Mouse (Mus musculus): ENCODE data around the gene Fxyd3. TPM values are rescaled to one million over a fixed set of nuclear protein-coding genes. Genes with fewer than 3 reads are reported as not detected.

The Fxyd3 gene
- not detected for polyA plus RNA-seq (2021)

DNA sequence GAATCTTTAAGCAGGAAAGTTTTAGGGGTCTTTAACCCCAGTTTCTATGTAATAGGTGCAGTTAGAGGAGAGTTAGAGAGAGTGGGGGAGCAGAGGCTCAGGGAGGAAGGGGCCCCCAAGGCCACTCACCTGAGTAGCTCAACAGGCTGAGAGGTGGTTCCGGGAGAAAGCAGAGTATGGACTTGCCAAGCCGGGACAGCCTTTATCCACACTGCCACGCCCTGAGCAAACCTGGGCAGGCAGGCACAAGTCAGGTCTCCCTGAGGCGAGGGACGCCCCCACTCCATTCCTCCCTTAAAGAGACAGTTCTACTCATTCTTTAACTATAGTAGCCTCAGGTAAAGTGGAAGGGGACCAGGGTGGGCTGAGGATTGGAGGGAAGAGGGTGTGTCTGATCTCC is at the start of gene Fxyd3:
Fxyd3 (minus strand) TSS at position 213 of the 400 bp plus-strand sequence.
- H3K27me3 ChIP-seq: no peaks in the 10 kb centered on the region
- no peak for TF ChIP-seq CTCF (IDR thresholded peaks at IDR 0.05)
- no peak for DNase-seq (ENCODE audit: low read depth, low spot score)
- ChIA-PET POLR2A (no interaction called here), CTCF (no interaction called here)
- no peak for ATAC-seq
- in situ Hi-C loops (cut with MboI; ENCODE audit: low pct_unique_long_range_greater_than_20kb): no loop called here

GRCm38 (mm10) chr7:31125116-31125515 is 48.6 kb upstream of the Fxyd3 start:
- DNase-seq (ENCODE audit: low read depth, low spot score): no peak
- no peak for TF ChIP-seq CTCF (IDR thresholded peaks at IDR 0.05)
- in situ Hi-C loops (cut with MboI; ENCODE audit: low pct_unique_long_range_greater_than_20kb): no loop called here
- no peaks in the 10 kb centered on the region for H3K27me3 ChIP-seq
- no peak for ATAC-seq
- CTCF ChIA-PET: no interaction called here
- POLR2A ChIA-PET: no interaction called here

DNA sequence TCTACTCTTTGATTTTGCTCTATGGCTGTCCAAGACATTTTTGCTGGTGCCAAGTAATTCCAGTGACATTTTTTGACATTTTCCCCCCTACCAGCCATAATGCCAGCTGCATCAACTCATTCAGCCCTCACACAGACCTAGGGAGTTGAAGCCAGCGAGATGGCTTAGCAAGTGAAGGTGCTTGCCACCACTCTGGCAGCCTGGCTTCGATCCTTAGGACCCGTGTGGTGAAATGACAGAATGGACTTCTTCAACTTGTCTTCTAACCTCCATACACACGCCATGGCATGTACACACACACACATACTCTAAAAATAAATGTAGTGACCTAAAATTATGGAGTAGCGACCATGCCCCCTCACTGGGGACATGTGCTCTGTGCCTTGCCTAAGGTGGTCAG is 47.9 kb upstream of the Fxyd3 start:
- DNase-seq (ENCODE audit: low read depth, low spot score) (no peak), ATAC-seq (no peak)
- no peak for TF ChIP-seq CTCF (IDR thresholded peaks at IDR 0.05)
- no peaks in the 10 kb centered on the region for H3K27me3 ChIP-seq
- in situ Hi-C loops (cut with MboI; ENCODE audit: low pct_unique_long_range_greater_than_20kb): no loop called here
- ChIA-PET POLR2A (no interaction called here), CTCF (no interaction called here)

GRCm38 (mm10) chr7:31123697-31124096 is 47.2 kb upstream of the Fxyd3 start:
- ATAC-seq (no peak), DNase-seq (ENCODE audit: low read depth, low spot score) (no peak)
- no peak for TF ChIP-seq CTCF (IDR thresholded peaks at IDR 0.05)
- no peaks in the 10 kb centered on the region for H3K27me3 ChIP-seq
- ChIA-PET CTCF (no interaction called here), POLR2A (no interaction called here)
- in situ Hi-C loops (cut with MboI; ENCODE audit: low pct_unique_long_range_greater_than_20kb): no loop called here

- TF ChIP-seq CTCF (IDR thresholded peaks at IDR 0.05): no peak
- ChIA-PET CTCF (no interaction called here), POLR2A (no interaction called here)
- ATAC-seq (no peak), DNase-seq (ENCODE audit: low read depth, low spot score) (no peak)
- H3K27me3 ChIP-seq: no peaks in the 10 kb centered on the region
- in situ Hi-C loops (cut with MboI; ENCODE audit: low pct_unique_long_range_greater_than_20kb): no loop called here
Measured at GRCm38 (mm10) chr7:31122641-31123631, 46.4 kb upstream of the Fxyd3 start.

GRCm38 (mm10) chr7:31119556-31119955 is 43.1 kb upstream of the Fxyd3 start:
- in situ Hi-C loops (cut with MboI; ENCODE audit: low pct_unique_long_range_greater_than_20kb): no loop called here
- POLR2A ChIA-PET: interaction anchor here (0.6 kb wide), 1 partner anchor 455 kb away, joined by 10 read pairs; the partner anchor contains the start of gene Haus5
- no peaks in the 10 kb centered on the region for H3K27me3 ChIP-seq
- ATAC-seq (no peak), DNase-seq (ENCODE audit: low read depth, low spot score) (no peak)
- TF ChIP-seq CTCF (IDR thresholded peaks at IDR 0.05): no peak
- CTCF ChIA-PET: interaction anchor here (0.7 to 0.9 kb wide), 2 partner anchors 12 to 16 kb away, joined by 3 read pairs; no protein-coding TSS in a partner anchor

- in situ Hi-C loops (cut with MboI; ENCODE audit: low pct_unique_long_range_greater_than_20kb): no loop called here
- H3K27me3 ChIP-seq: no peaks in the 10 kb centered on the region
- TF ChIP-seq CTCF (IDR thresholded peaks at IDR 0.05): no peak
- ATAC-seq (no peak), DNase-seq (ENCODE audit: low read depth, low spot score) (no peak)
- ChIA-PET CTCF (interaction anchor here (0.9 kb wide), 1 partner anchor 13 kb away, joined by 4 read pairs; no protein-coding TSS in a partner anchor), POLR2A (no interaction called here)
Measured at GRCm38 (mm10) chr7:31118486-31118885, 42.0 kb upstream of the Fxyd3 start.

DNA sequence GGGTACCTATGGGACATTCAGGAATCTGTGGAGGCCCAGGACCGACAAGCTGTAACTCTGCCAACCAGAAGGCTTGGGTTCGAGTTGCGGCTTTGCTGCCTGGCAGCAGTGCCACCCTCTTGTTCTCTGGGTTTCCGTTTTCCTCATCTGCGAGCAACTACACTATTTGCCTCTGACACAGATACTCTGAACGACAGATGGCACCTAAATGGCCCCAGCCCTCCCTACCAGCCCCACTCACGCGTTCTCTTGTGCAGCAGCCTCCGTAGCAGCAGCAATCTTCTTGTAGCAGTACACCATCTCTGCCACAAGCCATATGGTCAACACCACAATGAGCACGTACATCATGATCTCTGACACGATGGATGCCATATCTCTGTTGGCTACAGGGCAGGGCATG is 41.0 kb upstream of the Fxyd3 start:
- DNase-seq (ENCODE audit: low read depth, low spot score) (no peak), ATAC-seq (no peak)
- POLR2A ChIA-PET: no interaction called here
- TF ChIP-seq CTCF (IDR thresholded peaks at IDR 0.05): no peak
- CTCF ChIA-PET: no interaction called here
- in situ Hi-C loops (cut with MboI; ENCODE audit: low pct_unique_long_range_greater_than_20kb): no loop called here
- H3K27me3 ChIP-seq: no peaks in the 10 kb centered on the region

DNA sequence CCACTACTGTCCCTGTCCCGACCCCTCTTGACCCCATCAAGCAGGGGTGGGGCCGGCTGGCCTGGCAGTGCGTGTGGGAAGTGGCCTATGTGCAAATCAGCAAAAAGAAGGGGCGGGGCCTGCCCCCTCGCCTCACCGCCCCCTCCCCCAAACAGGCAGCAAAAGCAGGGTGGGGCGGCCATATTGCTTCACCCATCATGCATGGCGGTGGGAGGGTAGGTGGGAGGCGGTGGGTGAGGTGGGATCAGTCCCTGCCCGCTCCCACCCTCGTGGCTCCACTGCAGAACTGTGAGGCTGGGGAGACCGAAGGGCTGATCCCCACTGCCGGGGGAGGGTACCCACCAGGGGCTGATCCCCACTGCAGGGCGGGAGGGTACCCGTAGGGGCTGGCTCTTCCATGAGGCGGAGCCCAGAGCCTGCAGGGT is 40.2 kb upstream of the Fxyd3 start:
- DNase-seq (ENCODE audit: low read depth, low spot score) (no peak), ATAC-seq (no peak)
- in situ Hi-C loops (cut with MboI; ENCODE audit: low pct_unique_long_range_greater_than_20kb): no loop called here
- H3K27me3 ChIP-seq: no peaks in the 10 kb centered on the region
- no peak for TF ChIP-seq CTCF (IDR thresholded peaks at IDR 0.05)
- ChIA-PET CTCF (no interaction called here), POLR2A (no interaction called here)

DNA sequence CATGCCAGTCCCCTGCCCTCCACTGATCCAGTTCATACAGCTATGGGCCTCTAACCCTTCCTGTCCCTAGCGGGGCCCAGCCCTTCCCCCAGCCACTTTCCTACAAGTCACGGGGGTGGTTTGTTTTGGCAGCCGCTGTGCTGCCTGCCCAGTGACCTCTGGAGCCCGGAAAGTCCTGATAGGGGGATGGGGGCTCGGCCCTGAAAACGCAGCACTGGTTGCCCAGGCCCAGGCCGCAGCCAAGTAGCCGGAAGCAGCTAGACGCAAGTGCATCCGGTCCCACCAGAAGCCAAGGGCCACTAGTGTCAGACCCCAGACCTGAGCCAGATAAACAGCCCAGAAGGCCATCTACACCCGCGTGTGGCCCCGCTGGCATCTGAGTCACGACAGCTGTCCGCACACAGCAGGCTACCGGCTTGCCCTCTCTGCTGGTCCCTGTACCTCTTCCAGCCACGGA is 39.1 kb upstream of the Fxyd3 start:
- no peak for TF ChIP-seq CTCF (IDR thresholded peaks at IDR 0.05)
- in situ Hi-C loops (cut with MboI; ENCODE audit: low pct_unique_long_range_greater_than_20kb): no loop called here
- ATAC-seq (no peak), DNase-seq (ENCODE audit: low read depth, low spot score) (no peak)
- no peaks in the 10 kb centered on the region for H3K27me3 ChIP-seq
- ChIA-PET CTCF (no interaction called here), POLR2A (interaction anchor here (0.7 kb wide), 1 partner anchor 11 kb away, joined by 3 read pairs; no protein-coding TSS in a partner anchor)

DNA sequence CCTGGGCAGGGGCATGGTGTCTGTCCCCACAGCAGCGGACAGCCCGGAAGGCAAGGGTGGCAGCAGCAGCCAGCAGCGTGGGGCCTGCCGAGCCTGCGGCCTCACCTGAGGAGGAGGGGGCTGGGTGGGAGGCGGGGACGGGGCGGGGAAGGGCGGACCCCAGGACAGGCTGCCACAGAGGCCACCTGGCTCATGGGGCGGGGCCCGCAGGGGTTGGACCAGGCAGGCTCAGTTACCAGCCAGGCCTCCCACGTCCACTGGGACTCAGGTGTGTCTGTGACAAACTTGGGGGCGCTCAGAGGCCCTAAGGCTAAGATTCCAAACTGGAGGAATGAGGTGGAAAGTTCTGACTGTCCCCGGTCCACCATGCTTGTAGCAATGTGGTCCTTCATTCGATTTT is 38.7 kb upstream of the Fxyd3 start, which contains the start of gene Hpn:
Hpn (minus strand) TSS at position 109 of the 400 bp plus-strand sequence.
- ChIA-PET POLR2A (no interaction called here), CTCF (no interaction called here)
- no peaks in the 10 kb centered on the region for H3K27me3 ChIP-seq
- DNase-seq (ENCODE audit: low read depth, low spot score) (no peak), ATAC-seq (no peak)
- no peak for TF ChIP-seq CTCF (IDR thresholded peaks at IDR 0.05)
- in situ Hi-C loops (cut with MboI; ENCODE audit: low pct_unique_long_range_greater_than_20kb): no loop called here

All from Patski (cell line).